Mouse (Mus musculus) gastrocnemius, adult 2 months (tissue): Measurements from ENCODE around the gene Zfp526. TPM values are rescaled to one million over a fixed set of nuclear protein-coding genes. Genes with fewer than 3 reads are reported as not detected.

Source experiments
- DNase-seq: peaks from one replicate; pipeline ENCODE4 v3.0.0; 2022
- H3K27ac ChIP-seq: fragments of 200-600 bp; 2 replicates; pipeline ENCODE4 v1.8.1; 2022; ENCODE audit warnings: mild to moderate bottlenecking
- H3K4me3 ChIP-seq: fragments of 200-600 bp; 2 replicates; pipeline ENCODE4 v1.8.1; 2022; ENCODE audit warnings: mild to moderate bottlenecking, moderate library complexity
- CTCF ChIP-seq: fragments of 200-600 bp; IDR thresholded peaks from 2 replicates; pipeline ENCODE4 v1.8.1; 2022; ENCODE audit warnings: antibody characterized with exemption, mild to moderate bottlenecking, moderate library complexity
- intact Hi-C: fragments of 180-260 bp; cut with DNase I; formaldehyde crosslinking; loops from one replicate; pipeline ENCODE4 v1.15.1; 2025
- total RNA-seq, 2 experiments: library from RNA; stranded (reverse); gene quantifications; 2 replicates each; pipeline ENCODE4 v1.2.3; 2021

Zfp526 gene
- total RNA-seq, 2 experiments from 2014 or later = 5.5 to 6.1 TPM

GRCm38 (mm10) chr7:25190806-25191205 is 30.4 kb upstream of the Zfp526 start:
- no peak for DNase-seq
- intact Hi-C loops = no loop called here
- H3K27ac ChIP-seq = no peak overlapping the region
- TF ChIP-seq CTCF = no peak
- no peak overlapping the region for H3K4me3 ChIP-seq

GRCm38 (mm10) chr7:25192110-25192509 is 29.1 kb upstream of the Zfp526 start:
- intact Hi-C loops = no loop called here
- H3K27ac ChIP-seq = no peak overlapping the region
- no peak for DNase-seq
- no peak overlapping the region for H3K4me3 ChIP-seq
- no peak for TF ChIP-seq CTCF

- no peak for TF ChIP-seq CTCF
- H3K4me3 ChIP-seq = no peak overlapping the region
- DNase-seq = no peak
- no peak overlapping the region for H3K27ac ChIP-seq
- intact Hi-C loops = no loop called here
Measured at GRCm38 (mm10) chr7:25195148-25195547, 26.1 kb upstream of the Zfp526 start.

GRCm38 (mm10) chr7:25196107-25196506 is 25.1 kb upstream of the Zfp526 start:
- no peak for DNase-seq
- intact Hi-C loops = no loop called here
- no peak overlapping the region for H3K4me3 ChIP-seq
- no peak overlapping the region for H3K27ac ChIP-seq
- TF ChIP-seq CTCF = no peak

GRCm38 (mm10) chr7:25197384-25198018 is 23.7 kb upstream of the Zfp526 start:
- H3K4me3 ChIP-seq = no peak overlapping the region
- DNase-seq = no peak
- TF ChIP-seq CTCF = no peak
- no peak overlapping the region for H3K27ac ChIP-seq
- intact Hi-C loops = no loop called here

GRCm38 (mm10) chr7:25203624-25204023 is 17.6 kb upstream of the Zfp526 start:
- intact Hi-C loops = no loop called here
- Histone ChIP-seq H3K4me3 (no peak overlapping the region), H3K27ac (no peak overlapping the region)
- TF ChIP-seq CTCF = no peak
- no peak for DNase-seq

GRCm38 (mm10) chr7:25205355-25206093 is 15.7 kb upstream of the Zfp526 start:
- Histone ChIP-seq H3K27ac (peak overlapping the region; percentile 28; the same call in 1 of the 2 replicates), H3K4me3 (no peak overlapping the region)
- no peak for DNase-seq
- intact Hi-C loops = no loop called here
- no peak for TF ChIP-seq CTCF

GRCm38 (mm10) chr7:25206094-25206830 is 15.0 kb upstream of the Zfp526 start:
- H3K4me3 ChIP-seq = no peak overlapping the region
- no peak overlapping the region for H3K27ac ChIP-seq
- no peak for TF ChIP-seq CTCF
- intact Hi-C loops = no loop called here
- DNase-seq = peak; percentile 67

GRCm38 (mm10) chr7:25209161-25209622 is 12.0 kb upstream of the Zfp526 start:
- Histone ChIP-seq H3K4me3 (no peak overlapping the region), H3K27ac (no peak overlapping the region)
- no peak for DNase-seq
- no peak for TF ChIP-seq CTCF
- intact Hi-C loops = no loop called here

GRCm38 (mm10) chr7:25210482-25210881 is 10.7 kb upstream of the Zfp526 start:
- Histone ChIP-seq H3K27ac (peak overlapping the region; percentile 20; the same call in 1 of the 2 replicates), H3K4me3 (no peak overlapping the region)
- no peak for TF ChIP-seq CTCF
- intact Hi-C loops = no loop called here
- DNase-seq = peak; percentile 94

GRCm38 (mm10) chr7:25213099-25213498 is 8.1 kb upstream of the Zfp526 start:
- Histone ChIP-seq H3K4me3 (no peak overlapping the region), H3K27ac (no peak overlapping the region)
- no peak for TF ChIP-seq CTCF
- DNase-seq = no peak
- intact Hi-C loops = no loop called here

- DNase-seq = no peak
- Histone ChIP-seq H3K27ac (no peak overlapping the region), H3K4me3 (no peak overlapping the region)
- intact Hi-C loops = no loop called here
- TF ChIP-seq CTCF = no peak
Measured at GRCm38 (mm10) chr7:25214172-25214571, 7.1 kb upstream of the Zfp526 start.
